Mouse (Mus musculus) brain, embryonic 14.5 days (tissue): ENCODE measurements at regions not wholly inside any gene's neighbourhood (a gene's known extent, or its start where the extent isn't known, plus 50 kb on each side); places are given as distances from the start of the nearest gene placed in this dataset.
"Not testable (repeated sequence)": the region's sequence is repeated elsewhere in the genome, so short reads cannot be mapped to it uniquely, and the experiment has no call there.

ENCODE experiments used
- CTCF ChIP-seq: fragments of 200-500 bp; IDR thresholded peaks from 2 replicates; pipeline ENCODE4 v1.5.1; 2012; ENCODE audit warnings: inconsistent platforms, mild to moderate bottlenecking, moderate library complexity, borderline replicate concordance; ENCODE audit not compliant: insufficient read depth, insufficient read length; ENCODE audit errors: extremely low read depth
- POLR2A ChIP-seq: fragments of 200-500 bp; IDR thresholded peaks from 2 replicates; pipeline ENCODE4 v1.6.1; 2012; ENCODE audit warnings: mild to moderate bottlenecking, inconsistent platforms, borderline replicate concordance; ENCODE audit not compliant: poor library complexity, insufficient read depth, insufficient read length, severe bottlenecking; ENCODE audit errors: extremely low read depth

- TF ChIP-seq POLR2A, CTCF: not testable (repeated sequence)
Observed at GRCm38 (mm10) chr13:50059054-50059453, 191.1 kb downstream of the Gm906 start.
